Mouse (Mus musculus) spleen, postnatal 36 days (tissue): ENCODE measurements at regions not wholly inside any gene's neighbourhood (a gene's known extent, or its start where the extent isn't known, plus 50 kb on each side); places are given as distances from the start of the nearest gene placed in this dataset.

Experiments used
- DNase-seq, 2 experiments: peaks; one replicate each; pipeline ENCODE4 v3.0.0; 2022; ENCODE audit warnings: low spot score in 2 of 2, mixed read lengths in 1 of 2

DNA sequence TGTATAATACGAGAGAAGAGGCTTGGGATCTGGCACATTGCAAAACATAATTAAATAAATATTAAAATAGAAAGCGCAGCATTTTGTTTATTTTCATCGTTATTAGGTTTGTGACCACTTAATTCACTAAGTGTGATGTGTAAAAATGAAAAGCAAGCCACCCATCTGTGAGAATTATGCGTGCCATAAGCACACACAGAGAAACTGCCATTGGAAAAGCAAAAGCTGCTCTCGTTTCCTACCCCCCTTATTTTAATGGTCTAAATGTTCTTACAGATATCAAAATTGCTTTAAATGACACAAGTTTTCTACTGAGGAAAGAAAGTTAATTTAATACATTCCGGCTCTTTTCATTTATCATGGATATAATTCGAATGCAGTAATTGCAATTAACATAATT lies 2780.8 kb upstream of the Gm7489 start:
- no peak for DNase-seq

GRCm38 (mm10) chr15:51104362-51104761 lies 2780.3 kb upstream of the Gm7489 start:
- DNase-seq: no peak

DNA sequence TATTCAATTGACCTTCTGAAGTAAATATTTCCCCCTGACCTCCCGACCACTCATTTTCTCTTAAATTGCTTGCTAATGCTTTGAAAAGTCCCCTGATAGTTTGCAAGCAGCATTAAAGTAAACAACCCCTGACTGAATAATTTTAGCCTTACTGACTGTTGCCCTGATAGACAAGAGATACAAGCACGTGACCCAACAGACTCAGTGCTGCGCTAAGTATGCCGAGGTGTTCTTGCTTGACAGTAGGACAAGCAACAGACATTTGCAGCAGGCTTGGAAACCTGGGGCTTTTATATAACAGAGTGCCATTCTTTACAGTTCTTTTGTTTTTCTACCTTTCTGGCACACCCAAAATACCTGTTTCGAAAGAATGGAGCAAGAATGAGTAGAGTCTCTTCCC lies 2779.9 kb upstream of the Gm7489 start:
- no peak for DNase-seq

- DNase-seq: no peak
Measured at GRCm38 (mm10) chr15:51105359-51106008, 2779.2 kb upstream of the Gm7489 start.

- no peak for DNase-seq
Measured at GRCm38 (mm10) chr15:51110186-51110585, 2774.5 kb upstream of the Gm7489 start.

- DNase-seq: no peak
Measured at GRCm38 (mm10) chr15:51125896-51126295, 2758.8 kb upstream of the Gm7489 start.

DNA sequence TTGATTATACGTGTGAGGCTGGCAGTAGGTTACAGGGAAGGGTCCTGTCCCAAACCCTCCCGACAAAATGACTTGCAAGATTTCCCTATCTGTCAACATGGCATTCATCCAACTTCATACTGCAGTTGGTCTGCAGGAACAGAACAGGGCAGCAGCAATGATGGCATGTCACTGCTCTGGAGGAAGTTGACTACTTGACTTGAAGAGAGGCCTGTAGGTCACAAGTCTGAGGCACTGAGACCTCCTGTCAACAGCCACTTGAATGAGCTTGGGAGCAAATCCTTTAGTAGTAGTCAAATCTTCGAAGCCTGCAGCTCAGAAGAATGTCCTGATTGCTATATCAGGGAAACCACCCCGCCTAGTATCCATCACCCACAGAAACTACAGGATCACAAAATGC lies 2753.7 kb upstream of the Gm7489 start:
- no peak for DNase-seq

DNA sequence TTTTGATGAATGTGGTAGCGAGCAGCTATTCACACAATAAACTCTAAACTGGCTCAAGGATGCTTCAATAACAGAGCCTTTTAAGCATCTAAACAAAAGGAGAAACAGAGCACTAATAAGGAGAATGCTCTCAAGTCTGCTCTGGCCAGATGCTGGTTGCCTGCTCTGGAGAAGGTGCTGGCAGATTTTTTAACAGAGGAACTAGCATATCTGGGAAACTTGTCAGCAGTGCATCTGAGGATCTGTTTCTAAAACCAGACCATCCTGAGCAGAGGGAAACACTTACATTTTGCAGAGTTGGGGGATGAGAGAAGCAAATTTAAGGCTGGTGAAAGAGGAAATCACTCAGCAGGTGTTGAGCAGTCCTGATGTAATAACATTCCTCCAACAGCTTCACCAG lies 2748.6 kb upstream of the Gm7489 start:
- DNase-seq: no peak

GRCm38 (mm10) chr15:51139507-51139906 lies 2745.2 kb upstream of the Gm7489 start:
- no peak for DNase-seq

DNA sequence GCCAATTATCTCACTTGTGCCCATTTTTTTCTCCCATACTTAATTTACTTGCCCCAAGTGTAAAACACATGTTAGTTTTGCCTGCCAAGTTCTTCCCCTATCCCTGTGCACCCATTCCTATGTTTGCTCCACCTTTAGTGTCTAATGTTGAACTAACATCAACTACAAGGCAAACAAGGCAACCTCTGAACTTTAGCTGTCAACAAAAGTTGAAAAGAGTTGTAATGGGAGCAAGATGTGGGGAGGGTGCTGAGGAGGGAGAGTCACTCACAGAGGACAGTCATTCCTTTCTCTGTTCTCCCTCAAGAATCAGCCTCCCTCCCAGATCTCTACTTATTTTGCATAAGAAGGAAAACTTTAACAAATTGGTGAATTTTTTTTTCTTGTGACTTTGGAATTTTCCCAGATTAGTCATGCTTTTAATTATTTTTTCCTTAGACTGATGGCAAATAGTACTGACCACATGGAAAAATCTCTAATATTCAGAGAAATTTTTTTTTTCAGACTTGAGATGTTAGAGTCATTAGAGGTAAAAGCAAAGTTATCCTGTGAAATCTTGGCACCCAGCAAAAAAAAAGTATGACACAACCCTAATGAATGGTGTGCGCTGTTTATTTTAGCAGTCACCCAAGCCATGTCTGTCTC lies 2710.6 kb upstream of the Gm7489 start:
- DNase-seq: no peak

DNA sequence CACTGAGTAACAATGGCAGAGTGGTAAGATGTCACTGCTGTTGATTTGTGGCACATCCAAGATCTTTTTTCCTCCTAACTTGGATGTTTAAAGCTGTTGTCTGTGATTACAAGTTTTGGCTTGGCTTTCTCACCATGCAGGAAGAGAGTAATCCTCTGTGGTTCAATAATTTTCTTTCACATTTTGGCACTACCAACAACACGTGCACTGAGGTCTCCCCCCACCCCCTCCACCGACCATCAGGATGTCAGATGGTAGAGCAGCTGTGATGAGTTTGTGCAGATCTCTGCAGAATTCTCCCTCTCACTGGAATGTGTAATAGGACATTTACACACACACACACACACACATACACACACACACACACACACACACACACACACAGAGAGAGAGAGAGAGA lies 2708.2 kb upstream of the Gm7489 start:
- DNase-seq: no peak

- DNase-seq: no peak
Measured at GRCm38 (mm10) chr15:51189134-51189533, 2695.6 kb upstream of the Gm7489 start.

- no peak for DNase-seq
Measured at GRCm38 (mm10) chr15:51197466-51198158, 2687.1 kb upstream of the Gm7489 start.

GRCm38 (mm10) chr15:51203351-51203750 lies 2681.4 kb upstream of the Gm7489 start:
- DNase-seq: no peak

DNA sequence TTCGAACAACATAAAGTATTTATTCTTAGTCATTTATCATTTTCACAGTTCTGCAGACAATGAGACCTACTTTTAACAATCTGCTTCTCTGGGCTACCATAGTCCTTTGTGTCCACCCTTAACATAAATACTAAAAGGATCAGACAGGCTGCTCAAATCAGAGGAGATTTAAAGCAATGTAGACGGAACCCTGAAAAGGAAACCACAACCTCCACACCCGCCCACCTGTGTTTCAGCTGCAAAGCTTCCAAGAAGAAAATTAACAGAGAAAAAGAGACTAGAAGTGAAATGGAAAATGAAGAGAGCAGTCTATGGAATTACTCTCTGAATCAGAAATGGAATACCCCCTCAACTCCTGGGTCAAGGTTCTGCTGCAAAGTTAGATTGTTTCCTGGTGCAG lies 2678.7 kb upstream of the Gm7489 start:
- no peak for DNase-seq

DNA sequence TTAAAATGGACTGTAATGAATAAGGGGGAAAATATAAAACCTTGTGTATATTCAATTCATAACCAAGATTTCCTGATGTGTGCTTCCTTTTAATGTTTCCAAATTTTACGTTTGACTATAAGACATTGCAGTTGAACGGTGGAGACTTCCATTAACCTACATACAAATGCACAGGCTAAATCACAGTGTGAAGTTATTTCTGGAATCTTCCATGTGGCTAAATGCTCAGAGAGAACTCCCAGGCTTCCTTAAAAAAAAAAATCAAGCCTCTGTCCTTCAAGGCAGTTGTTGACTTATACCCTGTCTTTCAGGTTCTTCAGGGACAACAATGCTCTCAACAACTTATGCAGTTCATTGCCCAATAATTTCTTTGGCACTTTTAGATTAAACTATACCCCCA lies 2677.9 kb upstream of the Gm7489 start:
- no peak for DNase-seq

- DNase-seq: no peak
Measured at GRCm38 (mm10) chr15:51234873-51235272, 2649.8 kb upstream of the Gm7489 start.

DNA sequence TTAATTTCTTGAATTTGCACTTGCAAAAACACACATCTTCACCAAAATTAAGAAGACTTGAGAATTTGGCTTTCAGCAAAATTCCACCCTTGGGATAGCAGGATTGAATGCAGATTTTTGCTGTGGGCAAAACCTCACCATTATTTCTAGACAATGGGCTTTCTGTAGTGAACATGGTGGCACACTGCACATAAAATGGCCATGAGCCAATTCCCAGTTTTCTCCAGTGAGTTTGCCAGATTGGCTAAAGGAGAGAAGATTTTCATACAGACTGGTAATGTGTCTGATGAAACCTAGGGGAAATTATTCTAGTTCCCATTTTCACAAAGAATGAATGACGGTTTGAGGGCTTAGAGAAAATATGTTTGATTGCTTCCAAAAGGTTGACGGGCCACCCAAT lies 2640.1 kb upstream of the Gm7489 start:
- DNase-seq: no peak

- no peak for DNase-seq
Measured at GRCm38 (mm10) chr15:51247259-51247658, 2637.4 kb upstream of the Gm7489 start.

DNA sequence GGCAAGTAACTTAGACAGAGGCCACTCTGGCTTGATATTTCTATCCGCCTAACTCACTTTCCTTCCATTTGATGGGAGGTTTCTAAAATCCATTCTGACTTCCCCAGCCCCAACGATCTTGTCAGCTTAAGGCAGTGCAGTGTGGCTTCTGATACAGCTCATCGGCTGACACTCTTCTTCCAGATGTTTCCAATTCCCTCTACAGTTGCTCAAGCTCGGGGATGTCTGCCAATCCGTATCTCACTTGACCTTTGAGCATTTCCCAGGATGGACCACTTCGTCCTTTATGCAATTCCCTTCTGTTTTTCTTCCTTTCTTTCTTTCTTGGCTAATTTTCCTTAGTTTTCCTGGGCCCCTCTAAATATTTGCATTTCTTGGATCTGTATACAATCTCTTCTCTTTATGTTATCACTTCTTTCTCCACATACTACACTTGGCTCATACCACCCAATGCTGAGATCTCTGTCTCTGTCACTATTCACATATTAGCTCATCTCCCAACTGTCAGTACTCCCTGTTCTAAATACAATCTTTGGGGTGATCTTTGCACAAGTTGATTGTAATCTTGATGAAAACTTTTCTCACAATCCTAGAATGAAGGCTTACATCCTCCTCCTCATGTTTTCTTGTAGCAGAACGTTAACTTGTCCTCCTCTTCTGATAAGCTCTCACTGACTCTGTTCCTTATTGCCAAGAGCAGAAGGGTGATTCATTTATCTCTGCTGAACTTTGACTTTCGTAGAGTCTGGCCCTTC lies 2636.5 kb upstream of the Gm7489 start:
- DNase-seq: no peak

DNA sequence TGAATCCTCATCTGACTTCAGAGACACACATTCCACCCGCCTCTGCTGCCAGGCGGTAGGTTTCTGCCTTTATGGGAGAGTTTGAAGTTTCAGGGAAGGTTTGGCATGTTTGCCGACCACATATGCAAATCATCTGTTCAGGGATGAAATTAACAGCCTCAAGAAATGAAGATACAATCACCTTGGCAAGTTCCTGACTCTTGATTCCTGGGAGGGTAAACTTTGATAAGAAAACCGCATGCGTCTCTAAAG lies 2636.0 kb upstream of the Gm7489 start:
- no peak for DNase-seq

- DNase-seq: no peak
Measured at GRCm38 (mm10) chr15:51254143-51254542, 2630.6 kb upstream of the Gm7489 start.

- no peak for DNase-seq
Measured at GRCm38 (mm10) chr15:51255203-51255615, 2629.5 kb upstream of the Gm7489 start.
